Mouse (Mus musculus) inflammation-experienced regulatory T-cells, adult 16 weeks (primary cell): ENCODE results near the gene Pde3b. TPM values are rescaled to one million over a fixed set of nuclear protein-coding genes. Genes with fewer than 3 reads are reported as not detected.

Source experiments
- polyA plus RNA-seq: library from polyadenylated mRNA; unstranded; fragments of 100-300 nt; shearing (Covaris generic); gene quantifications from one replicate; pipeline ENCODE4 v1.2.1, GENCODE M21; 2017

The Pde3b gene
- polyA plus RNA-seq, result 1.3 TPM

DNA sequence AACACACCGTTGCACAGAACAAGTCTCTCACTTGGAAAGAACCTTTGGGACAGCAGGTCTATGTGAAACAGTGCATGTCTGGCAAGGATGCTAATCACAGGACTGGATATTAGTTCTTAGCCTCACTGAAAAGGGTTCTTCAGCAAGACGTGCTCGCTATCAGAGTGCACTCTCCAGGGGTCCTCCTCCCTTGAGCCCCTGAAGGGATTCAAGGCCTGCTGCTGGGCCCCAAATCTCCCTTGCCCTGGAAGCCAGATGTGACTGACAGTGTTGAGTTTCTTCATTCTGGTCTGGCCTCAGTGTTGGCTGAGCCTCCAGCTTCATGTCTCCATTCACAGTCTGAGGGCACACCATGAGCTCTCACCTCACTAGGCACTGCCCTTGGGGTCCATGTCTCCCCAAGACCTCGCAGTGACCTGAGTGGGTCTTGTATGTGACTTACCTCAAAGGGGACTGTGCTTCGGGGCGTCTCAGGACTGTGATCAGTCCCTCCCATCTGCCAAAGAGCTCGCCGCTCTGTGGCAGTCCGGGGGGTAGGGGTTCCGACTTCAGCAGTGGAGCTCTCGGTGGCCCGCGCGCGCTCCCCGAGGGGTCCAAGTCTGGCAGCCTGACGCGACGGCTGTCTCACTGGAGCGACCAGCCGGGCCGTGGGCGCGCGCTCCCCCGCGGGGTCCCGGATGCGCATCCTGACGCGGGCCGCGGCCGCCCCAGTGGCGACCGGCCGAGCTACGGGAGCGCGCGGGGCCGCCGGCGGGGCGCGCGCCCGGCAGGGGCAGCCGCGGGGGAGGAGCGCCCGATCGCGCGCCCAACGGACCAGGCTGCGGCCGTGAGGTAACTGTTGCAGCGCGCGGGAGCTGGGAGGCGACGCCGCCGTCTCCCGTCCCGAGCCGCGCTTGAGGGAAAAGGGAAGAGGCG lies at the start of gene Pde3b:
Gene Pde3b (plus strand): TSS at position 861 of the 915 bp plus-strand sequence.

DNA sequence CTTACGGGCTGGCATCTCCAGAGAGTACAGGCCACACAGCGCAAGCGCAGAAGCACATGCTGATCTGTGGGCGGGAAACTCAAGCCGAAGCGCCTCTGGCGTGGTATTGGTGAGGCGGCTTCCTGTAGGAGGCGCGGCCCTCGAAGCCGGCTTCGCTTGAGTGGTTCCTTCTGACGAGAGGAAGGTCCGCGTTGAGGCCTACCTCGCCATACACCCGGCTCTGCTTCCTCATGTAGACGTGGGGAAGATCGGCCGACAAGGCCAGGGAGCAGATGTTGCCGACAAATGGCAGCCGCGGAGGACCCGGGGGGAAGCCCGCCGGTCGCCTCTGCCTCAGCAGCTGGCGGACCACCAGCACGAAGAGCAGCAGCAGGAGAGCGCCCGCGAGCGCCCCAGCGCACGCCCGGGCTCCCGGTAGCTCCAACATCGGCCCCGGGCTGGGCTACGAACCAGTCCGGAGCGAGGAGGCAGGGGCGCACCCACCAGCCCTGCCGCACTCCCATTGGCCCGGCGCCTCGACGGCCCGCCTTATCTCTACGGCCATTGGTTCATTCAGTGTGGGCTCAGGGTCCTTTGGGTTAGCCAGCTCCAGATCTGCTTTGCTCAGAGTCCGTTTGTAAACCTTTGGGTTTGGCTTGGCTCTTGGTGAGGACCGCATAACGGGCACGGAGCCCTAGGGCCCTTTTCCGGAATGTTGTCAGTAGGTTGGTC lies 147.6 kb downstream of the Pde3b start, which contains the start of gene Cyp2r1:
Gene Cyp2r1 (minus strand): TSS at position 442 of the 711 bp plus-strand sequence.

Other genes with a start within 250 kb of the Pde3b start
- gene Copb1, start 160.6 kb upstream of the Pde3b start, polyA plus RNA-seq, result 151 TPM
- gene Psma1, start 139.2 kb upstream of the Pde3b start, polyA plus RNA-seq, result 302 TPM
- gene Cyp2r1, start 147.7 kb downstream of the Pde3b start, polyA plus RNA-seq, result 2.1 TPM
- gene Calca, start 221.1 kb downstream of the Pde3b start, polyA plus RNA-seq, result not detected